Mouse (Mus musculus) NIH3T3 (cell line): Measurements from ENCODE around the gene Myl9.
A peak's percentile ranks its signal among the peaks of the same experiment; 100 is the strongest.
"Not testable (repeated sequence)": the region's sequence is repeated elsewhere in the genome, so short reads cannot be mapped to it uniquely, and the experiment has no call there.

Source experiments
- DNase-seq: peaks from one replicate; pipeline ENCODE4 v3.0.0-alpha.2; 2012; ENCODE audit warnings: low read depth

The Myl9 gene

GRCm38 (mm10) chr2:156784891-156785290 lies 9.7 kb downstream of the Myl9 start:
- no peak for DNase-seq

- DNase-seq = not testable (repeated sequence)
Measured at GRCm38 (mm10) chr2:156786369-156786768, 11.1 kb downstream of the Myl9 start.

GRCm38 (mm10) chr2:156787090-156787775 lies 12.0 kb downstream of the Myl9 start:
- no peak for DNase-seq

- peak; percentile 58 for DNase-seq
Measured at GRCm38 (mm10) chr2:156787776-156788105, 12.5 kb downstream of the Myl9 start.

GRCm38 (mm10) chr2:156788836-156789235 lies 13.6 kb downstream of the Myl9 start:
- DNase-seq = no peak

GRCm38 (mm10) chr2:156798516-156798915 lies 23.3 kb downstream of the Myl9 start:
- no peak for DNase-seq

GRCm38 (mm10) chr2:156801045-156801444 lies 25.8 kb downstream of the Myl9 start:
- DNase-seq = no peak

- not testable (repeated sequence) for DNase-seq
Measured at GRCm38 (mm10) chr2:156802116-156802515, 26.9 kb downstream of the Myl9 start.

- no peak for DNase-seq
Measured at GRCm38 (mm10) chr2:156803698-156804372, 28.6 kb downstream of the Myl9 start.

- no peak for DNase-seq
Measured at GRCm38 (mm10) chr2:156804589-156804988, 29.4 kb downstream of the Myl9 start.

GRCm38 (mm10) chr2:156806886-156807285 lies 31.7 kb downstream of the Myl9 start:
- DNase-seq = no peak

GRCm38 (mm10) chr2:156809579-156809978 lies 34.4 kb downstream of the Myl9 start:
- peak; percentile 87 for DNase-seq

- peak; percentile 43 for DNase-seq
Measured at GRCm38 (mm10) chr2:156810716-156811115, 35.5 kb downstream of the Myl9 start.

GRCm38 (mm10) chr2:156811556-156811955 lies 36.3 kb downstream of the Myl9 start:
- DNase-seq = peak; percentile 24

- no peak for DNase-seq
Measured at GRCm38 (mm10) chr2:156814344-156814801, 39.2 kb downstream of the Myl9 start.

- DNase-seq = no peak
Measured at GRCm38 (mm10) chr2:156814893-156815292, 39.7 kb downstream of the Myl9 start.

GRCm38 (mm10) chr2:156815412-156815811 lies 40.2 kb downstream of the Myl9 start:
- DNase-seq = no peak

GRCm38 (mm10) chr2:156816116-156816515 lies 40.9 kb downstream of the Myl9 start:
- no peak for DNase-seq

GRCm38 (mm10) chr2:156825128-156825527 lies 49.9 kb downstream of the Myl9 start:
- DNase-seq = peak; percentile 20
